Mouse (Mus musculus): ENCODE data around the gene Col9a3. TPM values are rescaled to one million over a fixed set of nuclear protein-coding genes. Genes with fewer than 3 reads are reported as not detected.

The Col9a3 gene
- 0.95 to 4.8 TPM (median 2.3 TPM) in 3 replicates for total RNA-seq (2017)

- no peak for ATAC-seq (replicated peaks; ENCODE audit: insufficient number of reproducible peaks, low FRiP score, low TSS enrichment, poor library complexity, severe bottlenecking)
These were observed at the start of gene Col9a3 for GRCm38 (mm10) chr2:180597490-180597889. Gene Col9a3, plus strand, starts transcription at chr2:180597790.

DNA sequence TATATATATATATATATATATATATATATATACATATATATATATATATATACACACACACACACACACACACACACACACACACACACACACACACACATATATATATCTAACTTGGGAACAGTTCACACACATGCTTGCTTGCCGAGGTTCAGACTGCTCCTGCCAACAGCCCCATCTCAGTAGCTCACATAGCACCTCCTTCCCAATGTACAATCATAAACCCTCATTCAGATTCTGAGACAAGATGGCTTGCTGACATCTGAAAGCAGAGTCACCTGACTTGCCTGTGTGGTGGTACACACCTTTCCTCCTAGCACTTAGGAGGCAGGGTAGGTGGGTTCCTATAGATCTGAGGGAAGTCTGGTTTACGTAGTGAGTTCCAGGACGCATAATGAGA is 45.2 kb upstream of the Col9a3 start:
- no peak for ATAC-seq (replicated peaks; ENCODE audit: insufficient number of reproducible peaks, low FRiP score, low TSS enrichment, poor library complexity, severe bottlenecking)

- ATAC-seq (replicated peaks; ENCODE audit: insufficient number of reproducible peaks, low FRiP score, low TSS enrichment, poor library complexity, severe bottlenecking) = no peak
These were observed 42.4 kb upstream of the Col9a3 start for GRCm38 (mm10) chr2:180555219-180555618.

GRCm38 (mm10) chr2:180556470-180556869 is 41.1 kb upstream of the Col9a3 start:
- ATAC-seq (replicated peaks; ENCODE audit: insufficient number of reproducible peaks, low FRiP score, low TSS enrichment, poor library complexity, severe bottlenecking) = no peak

DNA sequence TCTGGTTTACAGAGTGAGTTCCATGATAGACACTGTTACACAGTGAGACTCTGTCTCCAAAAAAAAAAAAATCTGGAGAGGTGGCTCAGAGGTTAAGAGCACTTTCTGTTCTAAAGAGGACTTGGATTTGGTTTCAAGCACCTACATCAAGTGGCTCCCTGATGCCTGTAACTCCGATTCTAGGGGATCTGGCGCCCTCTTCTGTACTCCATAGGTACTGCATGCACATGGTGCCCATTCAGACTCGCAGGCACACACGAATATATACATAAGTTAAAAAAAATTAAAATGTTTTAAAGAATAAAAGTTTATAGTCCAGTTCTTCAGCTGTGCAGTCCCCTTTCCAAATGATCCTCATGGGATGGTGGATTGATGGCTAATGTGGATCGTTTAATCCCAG is 37.3 kb upstream of the Col9a3 start:
- no peak for ATAC-seq (replicated peaks; ENCODE audit: insufficient number of reproducible peaks, low FRiP score, low TSS enrichment, poor library complexity, severe bottlenecking)

DNA sequence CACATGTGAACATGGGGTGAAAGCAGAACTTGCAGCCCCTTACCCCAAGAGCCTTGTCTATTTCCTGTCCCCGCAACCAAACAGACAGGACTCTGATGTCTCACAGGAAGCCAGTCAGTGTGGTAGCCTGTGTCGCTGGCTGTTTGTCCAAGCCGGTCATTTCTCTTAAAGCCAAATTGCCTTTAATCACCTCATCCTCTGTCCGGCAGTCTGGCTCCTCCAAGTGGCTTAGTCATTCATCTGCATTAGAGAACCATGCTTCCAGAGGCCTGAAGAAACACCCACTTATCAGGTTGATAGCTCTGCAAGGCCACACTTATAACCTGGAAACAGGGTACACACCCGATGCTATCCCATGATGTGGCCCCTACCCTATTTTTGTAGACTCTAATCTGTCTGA is 35.4 kb upstream of the Col9a3 start:
- no peak for ATAC-seq (replicated peaks; ENCODE audit: insufficient number of reproducible peaks, low FRiP score, low TSS enrichment, poor library complexity, severe bottlenecking)

- no peak for ATAC-seq (replicated peaks; ENCODE audit: insufficient number of reproducible peaks, low FRiP score, low TSS enrichment, poor library complexity, severe bottlenecking)
These were observed 34.3 kb upstream of the Col9a3 start for GRCm38 (mm10) chr2:180563296-180563695.

- no peak for ATAC-seq (replicated peaks; ENCODE audit: insufficient number of reproducible peaks, low FRiP score, low TSS enrichment, poor library complexity, severe bottlenecking)
These were observed 33.7 kb upstream of the Col9a3 start for GRCm38 (mm10) chr2:180563841-180564240.

DNA sequence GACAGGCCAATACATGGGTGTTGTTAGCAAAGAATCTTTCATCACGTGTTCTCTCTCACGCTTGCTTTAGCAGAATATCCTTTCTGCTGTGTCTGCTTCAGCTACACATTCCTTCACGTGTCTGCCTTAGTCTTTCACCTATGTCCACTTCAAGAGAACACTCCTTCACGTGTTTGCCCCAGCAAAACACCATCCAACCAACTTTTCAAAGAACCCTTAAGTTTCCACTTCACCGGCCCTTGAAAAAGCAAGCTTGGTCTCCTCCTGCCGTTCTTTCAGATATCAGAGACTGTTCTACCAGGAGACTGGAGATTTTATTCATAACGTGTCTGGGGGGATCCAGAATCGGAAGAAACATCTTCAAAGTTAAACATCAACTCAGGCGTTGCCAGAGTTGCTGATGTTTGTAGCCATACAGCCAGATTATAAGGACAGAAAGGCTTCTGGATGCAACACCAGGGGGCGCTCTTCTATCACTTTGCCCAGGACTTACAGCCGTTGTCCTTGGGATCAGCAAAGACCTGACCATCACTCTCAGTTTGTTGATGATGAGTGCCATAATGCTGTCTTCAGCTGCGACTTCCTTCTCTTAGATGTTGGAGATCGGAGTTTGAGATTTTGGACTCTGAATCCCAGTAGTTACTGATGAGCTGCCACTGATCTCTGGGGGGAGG is 31.2 kb upstream of the Col9a3 start:
- peak; percentile 51; the same call in 1 of the 2 replicates for ATAC-seq (replicated peaks; ENCODE audit: insufficient number of reproducible peaks, low FRiP score, low TSS enrichment, poor library complexity, severe bottlenecking)

DNA sequence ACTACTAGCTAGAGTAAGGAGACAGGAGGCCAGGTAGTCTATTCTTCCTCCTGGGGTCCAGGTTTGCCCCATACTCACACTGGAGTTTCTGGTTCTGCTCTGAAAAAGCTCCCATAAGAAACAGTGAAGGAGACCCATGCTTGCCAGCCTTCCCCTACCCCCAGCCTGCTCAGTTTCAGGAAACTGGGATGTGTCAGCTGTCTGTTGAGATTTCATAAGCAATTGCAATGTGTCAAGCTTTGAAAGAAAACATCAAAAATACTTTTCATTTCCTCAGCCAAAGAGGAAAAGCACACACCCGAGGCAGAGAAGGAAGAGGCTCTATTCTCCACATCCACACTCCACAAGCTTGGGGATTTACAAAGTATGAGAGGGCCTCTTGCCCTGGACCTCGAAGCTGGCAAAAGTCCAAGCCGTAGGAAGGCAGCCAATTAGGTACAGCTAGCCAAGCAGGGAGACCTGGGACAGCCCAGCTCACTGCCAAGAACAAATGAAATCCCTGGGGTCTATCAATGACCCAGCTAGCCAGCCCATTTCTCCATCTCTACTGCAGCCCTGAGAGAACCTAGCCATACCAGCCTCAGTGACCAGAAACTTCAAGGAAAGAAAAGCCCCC is 28.5 kb upstream of the Col9a3 start:
- ATAC-seq (replicated peaks; ENCODE audit: insufficient number of reproducible peaks, low FRiP score, low TSS enrichment, poor library complexity, severe bottlenecking) = no peak

DNA sequence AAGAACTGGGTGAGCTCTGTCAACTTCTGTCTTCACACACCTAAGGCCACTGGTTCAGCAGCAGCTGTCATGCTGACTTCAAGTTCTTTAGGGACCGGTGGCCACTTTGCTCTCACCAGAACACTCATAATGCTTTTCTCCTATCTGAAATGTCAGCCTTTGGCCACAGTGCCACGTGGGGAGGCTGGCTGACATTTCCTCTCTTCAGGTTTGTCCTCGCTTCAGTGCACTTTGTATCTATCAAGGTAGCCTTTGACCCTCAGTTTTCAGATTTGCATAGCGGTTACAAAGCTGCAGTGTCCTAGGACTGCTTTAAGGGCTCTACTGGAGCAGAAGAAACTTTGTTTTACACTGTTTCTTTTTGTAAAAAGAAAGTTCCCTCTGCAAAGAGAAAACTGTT is 21.1 kb upstream of the Col9a3 start:
- no peak for ATAC-seq (replicated peaks; ENCODE audit: insufficient number of reproducible peaks, low FRiP score, low TSS enrichment, poor library complexity, severe bottlenecking)

- peak; percentile 64 for ATAC-seq (replicated peaks; ENCODE audit: insufficient number of reproducible peaks, low FRiP score, low TSS enrichment, poor library complexity, severe bottlenecking)
These were observed 18.9 kb upstream of the Col9a3 start for GRCm38 (mm10) chr2:180578686-180579085.

DNA sequence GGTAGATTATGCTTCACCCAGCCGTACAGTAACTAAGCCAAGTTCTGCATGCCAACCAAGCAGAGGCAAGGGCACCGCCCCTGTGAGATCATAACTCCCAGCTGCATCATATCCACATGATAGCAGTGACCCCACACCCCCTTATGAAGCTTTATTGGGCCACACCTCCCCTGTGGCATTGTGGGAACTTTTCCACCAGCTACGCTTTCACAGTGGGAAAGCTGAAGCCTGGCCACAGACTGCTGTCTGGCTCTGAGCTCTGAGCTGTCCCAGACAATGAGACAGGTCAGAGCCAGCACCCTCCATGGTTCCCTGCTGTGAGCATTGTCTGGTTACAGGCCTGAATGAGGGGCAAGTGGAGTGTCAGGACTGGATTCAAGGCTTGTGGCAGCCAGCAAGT is 16.6 kb upstream of the Col9a3 start, which contains the start of gene Mrgbp:
Mrgbp (plus strand) TSS at position 303 of the 400 bp plus-strand sequence.
- no peak for ATAC-seq (replicated peaks; ENCODE audit: insufficient number of reproducible peaks, low FRiP score, low TSS enrichment, poor library complexity, severe bottlenecking)

DNA sequence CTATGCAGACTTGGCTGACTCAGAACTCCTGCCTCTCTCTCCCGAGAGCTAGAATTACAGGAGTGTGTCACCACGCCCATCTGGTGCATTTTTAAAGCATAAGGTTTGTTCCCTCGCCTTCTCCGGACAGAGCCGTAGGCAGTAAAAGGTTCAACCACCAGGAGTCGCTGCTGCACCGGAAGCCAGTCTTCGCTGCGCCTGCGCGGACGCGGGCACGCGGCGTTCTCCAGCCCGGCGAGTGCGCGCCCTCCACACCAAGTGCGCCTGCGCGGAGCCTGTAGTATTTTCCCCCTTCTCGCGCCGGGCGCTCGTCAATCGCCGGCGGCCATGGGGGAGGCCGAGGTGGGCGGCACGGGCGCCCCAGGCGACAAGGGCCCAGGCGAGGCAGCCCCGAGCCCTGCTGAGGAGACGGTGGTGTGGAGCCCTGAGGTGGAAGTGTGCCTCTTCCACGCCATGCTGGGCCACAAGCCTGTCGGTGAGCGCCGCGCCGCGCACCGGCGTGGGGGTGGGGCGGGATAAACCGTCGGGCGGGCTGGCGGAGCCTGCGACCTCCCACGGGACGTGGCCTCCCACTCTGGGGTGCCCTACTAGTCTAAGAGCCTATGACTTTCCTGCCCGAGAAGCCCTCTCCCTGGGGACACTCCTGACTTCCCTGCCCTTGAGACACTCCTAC is 15.0 kb upstream of the Col9a3 start:
- peak; percentile 68 for ATAC-seq (replicated peaks; ENCODE audit: insufficient number of reproducible peaks, low FRiP score, low TSS enrichment, poor library complexity, severe bottlenecking)

DNA sequence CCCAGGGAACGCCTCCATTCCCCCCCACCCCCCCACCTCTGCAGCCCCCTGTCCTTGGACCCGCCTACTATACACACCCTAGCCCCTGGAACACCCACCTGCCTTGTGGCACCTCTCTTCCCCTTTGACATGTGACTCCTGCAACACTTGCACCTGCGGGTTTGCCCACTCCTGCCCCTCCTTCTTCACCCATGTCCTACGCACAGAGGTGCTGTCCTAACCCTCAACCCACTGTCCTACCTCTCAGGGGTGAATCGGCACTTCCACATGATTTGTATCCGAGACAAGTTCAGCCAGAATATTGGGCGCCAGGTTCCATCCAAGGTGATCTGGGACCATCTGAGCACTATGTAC is 14.5 kb upstream of the Col9a3 start:
- no peak for ATAC-seq (replicated peaks; ENCODE audit: insufficient number of reproducible peaks, low FRiP score, low TSS enrichment, poor library complexity, severe bottlenecking)

- ATAC-seq (replicated peaks; ENCODE audit: insufficient number of reproducible peaks, low FRiP score, low TSS enrichment, poor library complexity, severe bottlenecking) = 0 out of 2 replicates have a peak, but pooled peaks have one; percentile 7
These were observed 8.9 kb upstream of the Col9a3 start for GRCm38 (mm10) chr2:180588736-180589122.

DNA sequence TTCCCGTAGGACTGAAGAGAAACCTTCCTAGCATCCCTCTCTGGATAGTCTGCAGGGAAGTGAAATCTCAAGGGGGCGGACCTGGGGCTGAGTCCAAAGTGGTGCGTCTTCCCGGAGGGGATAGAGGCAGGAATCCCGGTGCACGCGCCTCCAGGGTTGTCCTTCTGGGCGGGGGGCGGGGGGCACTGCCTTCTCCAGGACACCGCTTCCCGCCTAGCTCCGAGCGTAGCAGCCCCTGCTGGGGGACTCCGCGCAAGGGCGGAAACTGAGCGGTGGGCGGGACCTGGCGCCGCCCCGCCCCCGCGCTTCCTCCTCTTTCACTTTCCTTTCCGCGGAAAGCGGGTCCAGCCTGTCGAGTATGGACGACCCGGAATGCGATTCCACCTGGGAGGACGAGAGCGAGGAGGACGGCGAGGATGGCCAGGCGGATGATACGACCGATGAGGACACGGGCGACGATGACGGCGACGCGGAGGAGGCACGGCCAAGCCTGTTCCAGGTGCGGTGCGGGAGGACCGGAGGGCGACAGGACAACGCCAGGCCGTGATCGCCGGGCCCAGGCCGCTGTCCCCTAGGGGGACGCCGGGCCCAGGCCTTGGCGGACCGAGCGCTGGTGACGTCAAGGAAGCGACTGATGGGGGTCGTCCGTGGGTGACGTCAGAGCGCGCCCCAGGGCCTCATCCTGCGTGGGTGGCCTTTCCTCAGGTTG is 8.3 kb upstream of the Col9a3 start, which contains the start of gene Ogfr:
Ogfr (plus strand) TSS at position 123 of the 709 bp plus-strand sequence.
- ATAC-seq (replicated peaks; ENCODE audit: insufficient number of reproducible peaks, low FRiP score, low TSS enrichment, poor library complexity, severe bottlenecking) = peak; percentile 53

GRCm38 (mm10) chr2:180598157-180598705 is 641 bp downstream of the Col9a3 start:
- ATAC-seq (replicated peaks; ENCODE audit: insufficient number of reproducible peaks, low FRiP score, low TSS enrichment, poor library complexity, severe bottlenecking) = no peak

- ATAC-seq (replicated peaks; ENCODE audit: insufficient number of reproducible peaks, low FRiP score, low TSS enrichment, poor library complexity, severe bottlenecking) = no peak
These were observed 3.0 kb downstream of the Col9a3 start for GRCm38 (mm10) chr2:180600569-180601021.
